Mouse (Mus musculus) B cell, adult (primary cell): ENCODE results near the gene Dhx33. TPM values are rescaled to one million over a fixed set of nuclear protein-coding genes. Genes with fewer than 3 reads are reported as not detected.

Experiments
- total RNA-seq: library from RNA; stranded (reverse); gene quantifications from 4 replicates; pipeline ENCODE4 v1.2.4, GENCODE M21; 2023; ENCODE audit not compliant: inconsistent age

The Dhx33 gene
- 28.5 to 37.2 TPM (median 30.3 TPM) in 4 replicates for total RNA-seq

GRCm38 (mm10) chr11:71004316-71004773 lies at the start of gene Dhx33:
Dhx33 (minus strand) TSS chr11:71004437.

GRCm38 (mm10) chr11:71033163-71033761 lies 29.0 kb upstream of the Dhx33 start, which contains the start of gene 6330403K07Rik:
6330403K07Rik (minus strand) TSS chr11:71033513.

GRCm38 (mm10) chr11:71019201-71020068 lies 15.2 kb upstream of the Dhx33 start, which contains the start of the genes Mis12 and Derl2:
Mis12 (plus strand) TSS chr11:71019611.
Derl2 (minus strand) TSS chr11:71019841.

GRCm38 (mm10) chr11:70982557-70983228 lies 21.5 kb downstream of the Dhx33 start, which contains the start of gene C1qbp:
C1qbp (minus strand) TSS chr11:70983026.

GRCm38 (mm10) chr11:70969821-70970559 lies 34.2 kb downstream of the Dhx33 start, which contains the start of the genes Nup88 and Rpain:
Nup88 (minus strand) TSS chr11:70969973.
Rpain (plus strand) TSS chr11:70970213.

Other genes starting within 250 kb of the Dhx33 start
- 2.1 to 2.6 TPM (median 2.4 TPM) in 4 replicates for gene Zfp3, start 240.2 kb downstream of the Dhx33 start, total RNA-seq
- 20.5 to 28.8 TPM (median 24.4 TPM) in 4 replicates for gene Scimp, start 191.9 kb downstream of the Dhx33 start, total RNA-seq
- 52.7 to 57.4 TPM (median 54.9 TPM) in 4 replicates for gene Rabep1, start 159.7 kb downstream of the Dhx33 start, total RNA-seq
- gene Nup88, start 34.5 kb downstream of the Dhx33 start, total RNA-seq, result 88.2 to 95.2 TPM (median 89.6 TPM) in 4 replicates
- gene Rpain, start 34.2 kb downstream of the Dhx33 start, total RNA-seq, result 44.7 to 65.4 TPM (median 52.4 TPM) in 4 replicates
- gene C1qbp, start 21.4 kb downstream of the Dhx33 start, total RNA-seq, result 80.8 to 99.7 TPM (median 85.1 TPM) in 4 replicates
- gene Mis12, start 15.2 kb upstream of the Dhx33 start, total RNA-seq, result 9.0 to 15.2 TPM (median 11.5 TPM) in 4 replicates
- gene Derl2, start 15.4 kb upstream of the Dhx33 start, total RNA-seq, result 25.9 to 33.2 TPM (median 29.9 TPM) in 4 replicates
- gene 6330403K07Rik, start 29.1 kb upstream of the Dhx33 start, total RNA-seq, result not detected in 4 replicates
- gene Nlrp1a, start 140.3 kb upstream of the Dhx33 start, total RNA-seq, result 1.9 to 2.7 TPM (median 2.1 TPM) in 4 replicates
- gene Nlrp1b, start 226.3 kb upstream of the Dhx33 start, total RNA-seq, result 3.0 to 4.0 TPM (median 3.6 TPM) in 4 replicates